Mouse (Mus musculus): ENCODE measurements at regions not wholly inside any gene's neighbourhood (a gene's known extent, or its start where the extent isn't known, plus 50 kb on each side); places are given as distances from the start of the nearest gene placed in this dataset.

DNA sequence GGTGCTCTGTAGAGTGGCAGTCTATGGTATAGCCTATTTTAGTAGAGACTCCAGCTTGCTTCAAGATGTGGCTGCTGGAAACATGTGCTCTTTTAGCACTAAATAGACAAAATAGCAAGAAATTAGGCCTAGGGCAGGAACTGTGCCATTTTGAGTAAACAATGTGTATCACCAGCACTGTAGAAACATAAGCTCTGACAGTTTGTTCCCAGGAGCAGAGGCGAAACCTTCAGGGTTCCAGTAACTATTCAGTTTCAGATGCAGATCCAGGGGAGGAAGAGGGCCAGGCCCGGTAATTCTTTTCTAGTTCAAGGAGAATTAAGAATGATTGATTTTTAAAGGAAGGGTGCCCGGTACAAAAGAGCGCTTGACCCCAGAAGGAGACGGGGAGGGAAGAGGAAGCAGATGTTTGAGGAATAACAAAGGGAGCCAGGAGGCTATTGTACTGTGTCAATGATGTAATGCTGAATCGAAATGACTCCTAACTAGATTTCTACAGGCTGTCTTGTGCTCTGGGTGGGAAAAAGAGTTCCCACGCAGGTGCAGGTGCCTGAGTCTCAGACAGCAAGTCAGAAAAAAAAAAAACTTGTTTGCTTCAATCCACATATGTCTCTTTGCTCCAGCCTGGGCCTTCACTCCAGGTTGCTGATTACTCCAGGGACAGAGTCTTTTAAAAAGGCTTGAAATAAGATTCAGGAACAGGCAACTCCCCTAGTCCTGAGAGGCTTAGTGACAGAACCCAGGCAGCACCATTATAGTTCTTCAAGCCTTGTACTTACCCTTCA, 57.4 kb upstream of the Tex13c2 start:
- no peak for ATAC-seq

All from activated CD4-positive, CD25-positive, alpha-beta regulatory T cell, adult 4 months (primary cell).